Mouse (Mus musculus) megakaryocyte, embryonic 14.5 days (primary cell): ENCODE measurements around the gene Lix1l. TPM values are rescaled to one million over a fixed set of nuclear protein-coding genes. Genes with fewer than 3 reads are reported as not detected.

Experiments
- H3K27me3 ChIP-seq: replicated peaks from 2 replicates; pipeline ENCODE3; 2012; ENCODE audit warnings: inconsistent platforms
- H3K36me3 ChIP-seq: replicated peaks from 2 replicates; pipeline ENCODE3; 2012; ENCODE audit warnings: low read length, inconsistent platforms, mixed read lengths
- H3K4me1 ChIP-seq: 2 replicates; pipeline ENCODE4 v1.6.1; 2012; ENCODE audit warnings: inconsistent platforms
- H3K4me3 ChIP-seq: replicated peaks from 2 replicates; pipeline ENCODE3; 2012; ENCODE audit warnings: moderate library complexity, mild to moderate bottlenecking, inconsistent platforms
- H3K9me3 ChIP-seq: 2 replicates; pipeline ENCODE4 v1.6.1; 2012; ENCODE audit warnings: inconsistent platforms
- FLI1 ChIP-seq: IDR thresholded peaks from 2 replicates; pipeline ENCODE4 v1.6.1; 2012; ENCODE audit warnings: low read length, inconsistent platforms, mixed read lengths
- GATA1 ChIP-seq: IDR thresholded peaks from 3 replicates; pipeline ENCODE4 v1.6.1; 2012; ENCODE audit warnings: mixed read lengths, low read length, inconsistent platforms, borderline replicate concordance
- polyA plus RNA-seq: library from polyadenylated mRNA; stranded (reverse); fragments of >175 nt; gene quantifications from 2 replicates; pipeline ENCODE4 v1.2.3, GENCODE M21; 2012; ENCODE audit warnings: low replicate concordance; ENCODE audit not compliant: insufficient read depth

The Lix1l gene
- polyA plus RNA-seq, 1 experiment = 1.2 TPM

DNA sequence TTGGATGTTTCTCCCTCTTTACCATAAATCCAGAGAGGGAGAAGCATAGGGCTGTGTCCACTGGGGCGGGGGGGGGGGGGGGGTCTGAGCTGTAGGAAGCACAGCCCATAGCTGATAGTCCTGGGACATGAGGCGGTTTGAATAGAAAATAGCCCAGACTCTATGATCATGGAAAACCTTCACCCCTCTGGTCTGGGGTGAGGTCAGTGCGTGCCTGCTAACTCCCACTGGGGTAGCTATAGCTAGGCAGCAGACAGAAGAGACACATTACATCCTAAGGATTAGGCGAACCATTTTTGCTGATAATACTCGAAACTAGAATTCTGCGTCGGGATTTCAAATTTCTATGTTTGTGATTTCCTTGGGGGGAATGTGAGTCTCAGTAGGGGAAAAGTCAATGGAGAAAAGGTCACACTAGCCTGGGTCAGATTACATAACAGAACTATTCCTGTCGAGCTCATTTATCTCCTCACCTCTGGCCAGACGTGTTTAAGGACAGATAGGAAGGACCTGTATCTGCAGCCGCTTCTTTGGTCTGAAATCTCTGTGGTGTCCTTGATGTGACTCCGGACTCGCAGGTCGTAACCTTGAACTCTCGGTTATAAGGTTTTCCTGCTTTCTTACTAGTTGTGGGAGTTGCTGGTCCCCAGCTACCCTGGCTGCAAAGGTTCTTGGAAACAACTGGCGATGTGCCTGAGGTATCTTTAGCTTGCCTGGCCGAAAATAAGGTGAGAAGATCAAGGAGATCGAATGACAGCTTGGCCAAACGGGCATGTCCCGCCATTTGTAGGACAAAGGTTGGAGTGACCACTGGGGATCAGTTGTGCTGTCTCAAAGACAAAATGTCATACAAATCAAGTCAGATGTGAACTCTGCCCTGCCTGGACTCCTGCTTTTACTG lies 27.1 kb upstream of the Lix1l start:
- H3K27me3 ChIP-seq = peaks cover 6% of the 10 kb centered on the region
- H3K9me3 ChIP-seq = no peaks in the 10 kb centered on the region
- no peak overlapping the region for H3K4me3 ChIP-seq
- H3K36me3 ChIP-seq = peaks cover 5% of the 10 kb centered on the region
- H3K4me1 ChIP-seq = peaks cover 66% of the 10 kb centered on the region
- TF ChIP-seq GATA1 = no peak
- TF ChIP-seq FLI1 = no peak

DNA sequence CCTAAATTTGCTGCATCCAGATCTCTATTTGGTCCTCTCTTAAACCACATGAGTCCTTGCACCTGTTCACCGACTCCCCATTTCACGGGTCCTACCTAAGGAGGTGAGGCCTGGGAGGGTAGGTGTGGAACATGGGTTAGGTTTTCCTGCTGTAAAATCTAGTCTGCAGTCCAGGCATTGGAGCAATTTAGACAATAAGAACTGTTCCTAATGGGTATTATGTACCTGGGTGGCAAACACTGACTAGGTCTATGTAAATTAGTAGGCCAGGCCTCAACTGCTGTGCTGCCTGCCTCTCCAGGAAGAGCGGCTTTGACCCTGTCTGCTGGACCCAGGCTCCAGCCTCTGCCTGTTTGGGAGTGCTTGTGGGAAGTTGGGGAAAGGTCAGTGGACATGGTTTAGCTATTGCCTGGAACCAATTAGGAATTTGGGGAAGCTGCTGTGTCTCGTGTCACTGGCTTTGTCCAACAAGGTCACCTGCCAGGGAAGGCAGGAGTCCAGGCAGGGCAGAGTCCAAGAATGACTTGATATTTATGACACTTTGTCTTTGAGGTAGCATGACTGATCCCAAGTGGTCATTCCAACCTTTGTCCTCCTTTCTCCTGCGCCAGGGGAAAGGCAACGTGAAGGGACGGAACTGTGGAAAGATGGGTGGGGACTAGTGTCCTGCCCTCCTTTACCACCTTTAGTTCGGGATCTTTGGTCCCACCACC lies 25.5 kb upstream of the Lix1l start:
- TF ChIP-seq FLI1 = no peak
- TF ChIP-seq GATA1 = no peak
- Histone ChIP-seq H3K27me3 (no peaks in the 10 kb centered on the region), H3K4me3 (no peak overlapping the region), H3K36me3 (peaks cover 11% of the 10 kb centered on the region), H3K9me3 (no peaks in the 10 kb centered on the region), H3K4me1 (peaks cover 71% of the 10 kb centered on the region)

DNA sequence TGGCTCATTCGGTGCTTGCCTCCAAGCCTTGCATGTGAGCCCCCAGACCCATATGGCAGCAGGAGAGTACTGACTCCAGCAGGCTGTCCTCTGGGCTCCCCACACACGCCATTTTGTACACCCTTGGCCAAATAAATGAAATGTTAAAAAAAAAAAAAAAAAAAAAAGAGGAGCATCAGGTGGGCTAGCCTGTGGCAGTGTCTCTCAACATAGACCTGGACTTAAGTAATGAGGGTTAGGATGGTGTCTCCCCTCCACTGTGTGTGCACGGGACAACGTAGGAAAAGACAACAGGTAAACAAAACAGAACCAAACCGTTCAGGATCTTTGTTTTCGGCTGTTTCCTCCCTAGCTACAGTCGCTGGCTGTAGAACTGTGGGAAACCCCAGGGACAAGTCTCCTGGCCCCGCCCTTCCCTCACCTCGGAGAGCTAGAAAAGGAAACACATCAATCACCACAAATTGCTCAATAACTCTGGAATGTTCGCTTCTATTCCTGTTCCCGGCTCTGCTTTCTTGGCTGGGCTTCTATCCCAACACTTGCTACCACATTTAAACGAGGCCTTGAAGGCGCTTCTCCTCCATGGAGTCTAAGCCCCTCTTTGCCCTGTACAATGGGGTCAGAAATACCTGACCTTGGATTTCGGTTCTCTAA lies 24.8 kb upstream of the Lix1l start:
- Histone ChIP-seq H3K36me3 (peaks cover 11% of the 10 kb centered on the region), H3K9me3 (no peaks in the 10 kb centered on the region), H3K4me1 (peaks cover 71% of the 10 kb centered on the region), H3K4me3 (peak overlapping the region; percentile 84), H3K27me3 (no peaks in the 10 kb centered on the region)
- TF ChIP-seq FLI1 (no peak), GATA1 (no peak)

DNA sequence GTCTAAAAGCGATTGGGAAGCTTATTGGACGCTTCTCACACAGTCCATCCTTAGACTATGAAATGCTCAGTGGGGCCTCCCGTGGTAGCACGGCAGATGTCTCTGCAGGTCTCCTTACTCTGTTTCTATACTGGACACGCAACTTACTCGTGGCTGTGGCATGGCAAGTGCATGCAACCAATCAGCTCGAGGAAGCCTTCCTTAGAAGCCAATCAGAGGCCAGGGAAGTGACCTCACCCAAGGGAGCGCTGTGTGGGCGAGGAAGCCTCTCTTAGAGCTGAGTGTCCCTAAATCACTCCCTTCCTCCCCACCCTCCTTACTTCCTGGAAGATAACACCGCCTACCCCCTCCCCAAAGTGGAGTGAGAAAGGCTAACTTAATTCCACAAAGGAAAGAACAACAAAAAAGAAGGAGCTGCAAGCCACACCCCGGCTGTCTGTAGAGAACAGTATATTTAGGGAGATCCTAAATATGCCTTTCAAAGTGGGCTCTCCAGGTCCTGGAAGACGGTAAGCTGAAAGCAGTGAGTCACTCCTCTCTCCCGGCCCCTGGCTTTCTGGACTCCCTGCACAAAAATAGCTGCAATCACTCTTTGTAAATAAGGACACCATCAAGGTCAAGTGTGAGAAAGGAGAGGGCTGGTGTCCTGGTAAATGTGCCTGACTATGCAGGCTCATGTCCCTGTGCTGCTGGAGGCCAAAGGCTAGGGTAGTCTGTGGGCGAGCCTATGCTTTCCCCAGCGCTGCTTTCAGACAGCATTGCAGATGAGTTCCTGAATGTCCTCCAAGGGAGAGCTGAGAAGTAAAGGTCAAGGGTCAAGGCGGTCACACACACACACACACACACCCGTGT lies 24.0 kb upstream of the Lix1l start, which contains the start of gene Gm16253:
Gm16253 (plus strand) TSS at position 295 of the 852 bp plus-strand sequence.
- Histone ChIP-seq H3K27me3 (no peaks in the 10 kb centered on the region), H3K9me3 (no peaks in the 10 kb centered on the region), H3K4me3 (peak within 1 kb of the TSS; percentile 84), H3K36me3 (peaks cover 17% of the 10 kb centered on the region), H3K4me1 (peaks cover 63% of the 10 kb centered on the region)
- TF ChIP-seq FLI1 = no peak
- no peak for TF ChIP-seq GATA1

DNA sequence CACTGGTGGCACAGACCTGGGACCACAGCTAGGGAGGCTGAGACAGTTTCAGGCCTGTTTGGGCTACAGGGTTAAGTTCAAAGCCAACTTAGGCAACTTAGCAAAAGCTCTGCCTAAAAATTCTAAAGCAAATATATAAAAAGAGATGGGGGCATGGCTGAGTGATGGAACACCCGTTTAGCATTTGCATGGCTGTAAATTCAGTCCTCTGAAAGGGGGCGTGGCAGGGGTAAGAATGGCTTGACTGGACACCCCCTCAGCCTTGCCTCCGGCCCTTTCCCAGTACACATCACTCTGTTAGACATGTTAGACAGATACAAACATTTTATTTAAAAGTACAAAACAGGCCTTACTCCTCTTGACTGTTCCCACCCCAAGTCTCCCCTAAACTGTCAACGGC lies 23.4 kb upstream of the Lix1l start:
- Histone ChIP-seq H3K9me3 (no peaks in the 10 kb centered on the region), H3K4me3 (peak overlapping the region; percentile 84), H3K27me3 (no peaks in the 10 kb centered on the region), H3K4me1 (peaks cover 58% of the 10 kb centered on the region), H3K36me3 (peaks cover 18% of the 10 kb centered on the region)
- TF ChIP-seq GATA1 (no peak), FLI1 (no peak)

DNA sequence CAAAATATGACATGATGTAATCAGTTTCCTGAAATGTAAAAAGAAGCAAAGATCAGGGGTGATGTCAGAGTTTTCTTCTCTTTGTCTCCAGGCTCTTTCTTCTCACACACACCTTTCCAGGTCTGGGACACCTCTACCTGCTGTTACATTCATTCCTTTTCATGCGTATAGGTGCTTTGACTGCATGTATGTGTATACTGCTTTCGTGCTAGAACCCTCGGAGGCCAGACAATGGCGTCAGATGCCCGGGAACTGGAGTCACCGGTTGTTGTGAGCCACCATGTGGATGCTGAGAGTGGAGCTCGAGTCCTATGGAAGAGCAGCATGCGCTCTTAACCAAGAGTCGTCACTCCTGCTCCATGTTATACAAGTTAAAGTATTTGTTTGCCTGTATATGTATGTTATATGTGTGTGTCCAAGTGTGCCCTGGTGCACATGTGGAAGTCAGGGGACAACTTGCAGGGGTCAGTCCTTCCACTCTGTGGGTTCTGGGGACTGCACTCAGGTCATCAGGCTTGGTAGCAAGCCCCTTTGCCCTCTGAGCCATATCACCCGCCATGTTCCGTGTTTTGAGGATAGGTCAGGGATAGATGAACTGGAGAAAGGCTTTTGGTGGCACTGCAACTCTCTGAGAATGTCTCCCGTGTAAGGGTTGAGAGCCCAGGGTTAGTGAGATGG lies 22.2 kb upstream of the Lix1l start:
- Histone ChIP-seq H3K36me3 (peaks cover 19% of the 10 kb centered on the region), H3K4me1 (peaks cover 51% of the 10 kb centered on the region), H3K4me3 (no peak overlapping the region), H3K27me3 (no peaks in the 10 kb centered on the region), H3K9me3 (0 out of 2 replicates have a peak, but pooled peaks cover 1% of the 10 kb centered on the region)
- no peak for TF ChIP-seq GATA1
- TF ChIP-seq FLI1 = no peak

DNA sequence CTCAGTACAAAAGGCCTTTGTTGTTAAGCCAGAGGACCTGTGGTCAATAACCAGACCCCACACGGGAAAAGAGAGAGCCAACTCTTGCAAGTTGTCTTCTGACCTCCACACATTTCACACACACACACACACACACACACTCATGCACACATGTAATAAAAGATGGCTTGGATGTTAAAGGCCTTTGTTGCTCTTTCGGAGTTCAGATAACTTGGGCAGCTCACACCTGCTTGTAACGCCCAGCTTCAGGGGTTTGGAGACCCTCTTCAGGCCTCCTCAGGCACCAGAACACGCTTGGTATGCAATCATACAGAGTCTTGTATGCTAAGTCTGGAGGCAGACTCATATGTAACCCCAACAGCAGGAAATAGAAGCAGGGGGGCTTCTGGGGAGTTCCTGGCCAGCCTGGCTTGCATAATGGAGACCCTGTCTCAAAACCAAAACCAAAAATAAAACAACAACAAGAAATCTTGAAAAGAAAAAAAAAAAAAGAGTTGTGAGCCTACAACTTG lies 21.7 kb upstream of the Lix1l start:
- Histone ChIP-seq H3K27me3 (no peaks in the 10 kb centered on the region), H3K9me3 (peaks cover 6% of the 10 kb centered on the region; the same call in 1 of the 2 replicates), H3K4me3 (peak overlapping the region; percentile 87), H3K36me3 (peaks cover 25% of the 10 kb centered on the region), H3K4me1 (peaks cover 51% of the 10 kb centered on the region)
- TF ChIP-seq GATA1 (no peak), FLI1 (no peak)

DNA sequence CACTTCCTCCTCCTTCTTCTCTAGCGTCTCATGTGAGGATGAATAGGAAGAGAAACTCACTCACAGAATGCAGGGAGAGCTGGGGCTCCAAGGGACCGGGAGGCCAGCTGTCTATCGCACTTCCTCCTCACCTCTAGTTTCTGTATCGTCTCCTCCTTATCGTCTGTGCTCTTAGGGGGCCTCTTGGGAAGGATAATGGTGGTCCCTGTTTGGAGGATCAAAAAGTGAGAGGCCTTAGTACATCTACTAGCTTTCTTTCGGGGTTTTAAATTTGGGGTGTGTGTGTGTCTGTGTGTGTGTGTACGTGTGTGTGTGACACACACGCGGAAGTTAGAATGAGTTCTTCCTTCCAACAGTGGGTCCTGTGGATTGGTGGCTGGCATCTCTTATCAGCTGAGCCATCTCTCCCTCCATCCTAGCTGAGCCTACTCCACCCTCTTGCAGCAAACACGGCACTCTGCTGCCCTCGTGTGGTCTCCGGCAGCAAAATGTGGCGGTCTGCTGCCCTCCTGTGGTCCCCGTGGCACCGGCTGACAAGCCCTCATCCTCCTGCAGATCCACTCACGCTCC lies 21.0 kb upstream of the Lix1l start:
- Histone ChIP-seq H3K4me1 (peaks cover 51% of the 10 kb centered on the region), H3K4me3 (peak overlapping the region; percentile 87), H3K9me3 (peaks cover 6% of the 10 kb centered on the region; the same call in 1 of the 2 replicates)

More for the DNA sequence above, 21.0 kb upstream of the Lix1l start:
- TF ChIP-seq FLI1 (no peak), GATA1 (peak; percentile 96)
- Histone ChIP-seq H3K27me3 (no peaks in the 10 kb centered on the region), H3K36me3 (peaks cover 27% of the 10 kb centered on the region)
